Mouse (Mus musculus) lung, adult 2 months (tissue): ENCODE data around the gene Iqschfp.

Experiments used
- CTCF ChIP-seq: fragments of 200-500 bp; IDR thresholded peaks from 2 replicates; pipeline ENCODE4 v1.5.1; 2011; ENCODE audit warnings: mild to moderate bottlenecking, low read length, control low read depth; ENCODE audit not compliant: insufficient read depth
- POLR2A ChIP-seq: fragments of 200-500 bp; IDR thresholded peaks from 2 replicates; pipeline ENCODE4 v1.6.1; 2011; ENCODE audit warnings: low read depth, mild to moderate bottlenecking, control low read depth, low read length, borderline replicate concordance; ENCODE audit errors: extremely low read depth

- no peak for TF ChIP-seq CTCF
- no peak for TF ChIP-seq POLR2A
Observed at GRCm38 (mm10) chr3:68375100-68375508, 483.1 kb downstream of the Iqschfp start.
